9 mouse cellular contexts compared by ENCODE assay signal in the genomic region with DNA sequence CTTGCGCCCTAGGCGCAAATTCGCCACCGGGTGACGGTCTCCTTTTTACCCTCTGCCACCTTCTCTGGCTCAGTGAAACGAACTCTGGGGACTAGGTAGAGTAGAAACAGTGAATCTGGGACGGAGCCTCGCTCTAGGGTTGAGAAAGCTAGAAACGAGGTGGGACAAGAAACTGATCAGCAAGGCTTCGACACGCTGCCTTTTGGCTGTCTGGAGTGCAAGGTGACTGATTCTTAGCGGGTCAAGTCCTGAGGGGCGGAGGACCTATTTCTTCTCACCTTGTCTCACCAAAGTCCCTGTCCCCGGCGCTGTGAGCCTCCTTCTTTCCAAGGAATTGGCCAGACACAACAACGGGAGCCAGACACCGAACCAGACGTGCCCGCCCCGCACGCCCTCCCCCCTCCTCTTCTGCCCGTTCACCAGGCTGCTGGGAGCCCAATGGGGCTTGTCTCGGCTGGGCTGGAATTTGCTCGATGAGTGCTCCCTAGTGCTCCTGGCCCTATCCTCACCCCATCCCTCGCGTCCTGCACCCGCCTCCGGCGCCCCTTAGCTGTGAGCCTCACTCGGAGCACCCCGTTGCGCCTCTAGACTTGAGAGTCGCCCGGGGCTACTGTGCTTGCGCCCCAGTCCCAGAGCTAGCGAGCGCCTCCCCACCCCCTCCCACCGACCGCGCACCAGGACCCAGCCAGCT. TPM values are rescaled to one million over a fixed set of nuclear protein-coding genes. Genes with fewer than 3 reads are reported as not detected.
A peak's percentile ranks its signal among the peaks of the same experiment; 100 is the strongest.
DNase-seq lines count a peak whose midpoint lies in the region; ATAC-seq and TF ChIP-seq lines count a peak whose summit lies in the region.
"Had no signal": no experiment of that assay in that cellular context is flagged by ENCODE, and none has a peak within 500 bp of the region (broad histone marks: within the 10 kb centered on the region; RNA-seq: fewer than 3 reads in every experiment).

No protein-coding gene starts in this region.

- no peak for ATAC-seq in embryonic facial prominence, embryonic 12.5 days (ENCODE audit: insufficient number of reproducible peaks, insufficient read depth, low FRiP score, low TSS enrichment)
- no peak for ATAC-seq in hindbrain, embryonic 15.5 days (ENCODE audit: low FRiP score, low read depth)
- peak; percentile 12; the same call in 1 of the 2 replicates for ATAC-seq in neural tube, embryonic 14.5 days (ENCODE audit: low read depth)

- no peak overlapping the region; the same call in none of the 2 replicates for H3K9ac ChIP-seq in embryonic facial prominence, embryonic 12.5 days
- peak overlapping the region; percentile 67 for H3K9ac ChIP-seq in hindbrain, embryonic 15.5 days
- peak overlapping the region; percentile 77 for H3K9ac ChIP-seq in neural tube, embryonic 14.5 days (replicated peaks; ENCODE audit: low read depth, low read length)
- H3K9ac ChIP-seq: liver, embryonic 14.5 days had no signal

- H3K27ac ChIP-seq in layer of hippocampus, adult 2 months, result peak overlapping the region; percentile 91
- no peak overlapping the region for H3K27ac ChIP-seq in embryonic facial prominence, embryonic 12.5 days
- peak overlapping the region; percentile 90 for H3K27ac ChIP-seq in hindbrain, embryonic 15.5 days (replicated peaks)
- H3K27ac ChIP-seq in neural tube, embryonic 14.5 days (ENCODE audit: low read depth, low read length), result peak overlapping the region; percentile 91
- H3K27ac ChIP-seq: liver, embryonic 14.5 days had no signal

- peak overlapping the region; percentile 61 for H3K4me3 ChIP-seq in layer of hippocampus, adult 2 months
- H3K4me3 ChIP-seq in embryonic facial prominence, embryonic 12.5 days, result peak overlapping the region; percentile 28
- peak overlapping the region; percentile 52 for H3K4me3 ChIP-seq in hindbrain, embryonic 15.5 days
- peak overlapping the region; percentile 44 for H3K4me3 ChIP-seq in neural tube, embryonic 14.5 days (ENCODE audit: low read depth, low read length)

- H3K27me3 ChIP-seq in embryonic facial prominence, embryonic 12.5 days, result peaks cover 97% of the 10 kb centered on the region
- peaks cover 37% of the 10 kb centered on the region for H3K27me3 ChIP-seq in hindbrain, embryonic 15.5 days
- peaks cover 30% of the 10 kb centered on the region for H3K27me3 ChIP-seq in neural tube, embryonic 14.5 days (ENCODE audit: control insufficient read depth, insufficient read depth, low read length)

- TF ChIP-seq CTCF in layer of hippocampus, adult 2 months (conservative IDR thresholded peaks at IDR 0.05), result no peak

- no peak for DNase-seq in layer of hippocampus, adult 2 months (ENCODE audit: low spot score in 2 of 2)
- DNase-seq in layer of hippocampus, adult 8-10 months (ENCODE audit: low spot score in 2 of 2), result no peak
- DNase-seq in adrenal gland, adult 18-20 months (ENCODE audit: low spot score in 2 of 2), result no peak
- no peak for DNase-seq in thymus, postnatal 14 days
- DNase-seq in layer of hippocampus, postnatal 14 days (ENCODE audit: low spot score in 2 of 2), result no peak

- no peaks in the 10 kb centered on the region for H3K9me3 ChIP-seq in embryonic facial prominence, embryonic 12.5 days
- H3K9me3 ChIP-seq in hindbrain, embryonic 15.5 days, result no peaks in the 10 kb centered on the region
- no peaks in the 10 kb centered on the region for H3K9me3 ChIP-seq in neural tube, embryonic 14.5 days (ENCODE audit: control insufficient read depth, low read length)

- 1% methylated on average over 40 of the region's 40 CpGs for WGBS in embryonic facial prominence, embryonic 12.5 days
- WGBS in hindbrain, embryonic 15.5 days, result under 1% methylated on average over 40 of the region's 40 CpGs
- WGBS in neural tube, embryonic 14.5 days, result under 1% methylated on average over 38 of the region's 40 CpGs

- peak overlapping the region; percentile 44 for H3K4me2 ChIP-seq in embryonic facial prominence, embryonic 12.5 days (replicated peaks)
- H3K4me2 ChIP-seq in hindbrain, embryonic 15.5 days, result peak overlapping the region; percentile 70
- H3K4me2 ChIP-seq in neural tube, embryonic 14.5 days (ENCODE audit: low read depth, low read length), result peak overlapping the region; percentile 67

- H3K4me1 ChIP-seq in embryonic facial prominence, embryonic 12.5 days, result peaks cover 51% of the 10 kb centered on the region
- H3K4me1 ChIP-seq in hindbrain, embryonic 15.5 days (replicated peaks), result peaks cover 49% of the 10 kb centered on the region
- peaks cover 14% of the 10 kb centered on the region; the same call in 1 of the 2 replicates for H3K4me1 ChIP-seq in neural tube, embryonic 14.5 days (ENCODE audit: control insufficient read depth, insufficient read depth, low read length)

- H3K36me3 ChIP-seq in embryonic facial prominence, embryonic 12.5 days, result no peaks in the 10 kb centered on the region
- no peaks in the 10 kb centered on the region for H3K36me3 ChIP-seq in hindbrain, embryonic 15.5 days
- no peaks in the 10 kb centered on the region for H3K36me3 ChIP-seq in neural tube, embryonic 14.5 days (ENCODE audit: control insufficient read depth, insufficient read depth, low read length)

RNA-seq across cellular contexts. Expression of a gene that starts 10.3 kb away (rescaled TPM):
- 100 to 1,000 TPM; 343 to 384 TPM for total RNA-seq in layer of hippocampus, adult 2 months (2021)
- total RNA-seq in layer of hippocampus, adult 8-10 months (2022), result 100 to 1,000 TPM; 288 to 395 (median 349) TPM
- polyA plus RNA-seq in embryonic facial prominence, embryonic 12.5 days (2016; fragmentation: Nextera tagmentation; extraction: Ambion mirVana), result 0.96 and 2.2 TPM in 2 replicates
- polyA plus RNA-seq in hindbrain, embryonic 15.5 days (2015; fragmentation: Nextera tagmentation; extraction: Ambion mirVana), result 103 and 105 TPM in 2 replicates
- 84.1 and 119 TPM in 2 replicates for polyA plus RNA-seq in neural tube, embryonic 14.5 days (2014; fragmentation: Nextera tagmentation; extraction: Ambion mirVana)
- 1 to 10 TPM; 6.6 to 9.6 TPM for total RNA-seq in adrenal gland, adult 18-20 months (2021)
- 100 to 1,000 TPM; 248 to 268 TPM for total RNA-seq in layer of hippocampus, postnatal 14 days (2021)

RNA-seq across cellular contexts. Expression of a gene that starts 54.5 kb away (rescaled TPM):
- total RNA-seq in layer of hippocampus, adult 2 months (2021), result under 1 TPM in 1 of 2 experiments, not detected in 1; 0.39 TPM
- 1 to 10 TPM in 1 of 4 experiments, under 1 TPM in 3; 0.34 to 1.7 (median 0.76) TPM for total RNA-seq in layer of hippocampus, adult 8-10 months (2022)
- polyA plus RNA-seq in embryonic facial prominence, embryonic 12.5 days (2016; fragmentation: Nextera tagmentation; extraction: Ambion mirVana), result 2.1 and 2.4 TPM in 2 replicates
- polyA plus RNA-seq in hindbrain, embryonic 15.5 days (2015; fragmentation: Nextera tagmentation; extraction: Ambion mirVana), result 2.9 and 3.0 TPM in 2 replicates
- 1.0 and 1.2 TPM in 2 replicates for polyA plus RNA-seq in neural tube, embryonic 14.5 days (2014; fragmentation: Nextera tagmentation; extraction: Ambion mirVana)
- total RNA-seq in adrenal gland, adult 18-20 months (2021), result under 1 TPM in 1 of 2 experiments, not detected in 1; 0.23 TPM
- total RNA-seq in layer of hippocampus, postnatal 14 days (2021), result 1 to 10 TPM in 1 of 2 experiments, under 1 TPM in 1; 0.72 to 1.1 TPM
- polyA plus RNA-seq: liver, embryonic 14.5 days had no signal

Comparison
In these comparisons a context has a peak if more than half of its experiments do, and no peak if none do; other contexts are left out.
1. RNA of a gene that starts 10.3 kb away (total RNA-seq): 288 to 395 TPM in layer of hippocampus, adult 8-10 months, 343 to 384 TPM in layer of hippocampus, adult 2 months and 248 to 268 TPM in layer of hippocampus, postnatal 14 days; 6.6 to 9.6 TPM in adrenal gland, adult 18-20 months; every median in the first group is over 10 times any median in the second.
2. Peak in every context shown above with its lines, with median percentiles within 50 percentile points of each other: H3K4me3 ChIP-seq and H3K4me2 ChIP-seq.